Mouse (Mus musculus) forebrain, embryonic 12.5 days (tissue): ENCODE measurements around the gene Eif6. TPM values are rescaled to one million over a fixed set of nuclear protein-coding genes. Genes with fewer than 3 reads are reported as not detected.
"Not testable (repeated sequence)": the region's sequence is repeated elsewhere in the genome, so short reads cannot be mapped to it uniquely, and the experiment has no call there.

ENCODE experiments used
- ATAC-seq: fragments of 200-750 bp; cut with Nextera tagmentation; 2 replicates; pipeline ENCODE4 v1.8.0; 2017; ENCODE audit warnings: moderate TSS enrichment; ENCODE audit not compliant: low FRiP score
- H3K27ac ChIP-seq: fragments of 300-500 bp; sonication (generic); 2 replicates; pipeline ENCODE4 v1.5.1; 2016; ENCODE audit warnings: mild to moderate bottlenecking
- H3K27me3 ChIP-seq: fragments of 300-500 bp; sonication (generic); 2 replicates; pipeline ENCODE4 v1.6.1; 2016; ENCODE audit warnings: mild to moderate bottlenecking
- H3K36me3 ChIP-seq: fragments of 300-500 bp; sonication (generic); replicated peaks from 2 replicates; pipeline ENCODE4 v1.6.1; 2016; ENCODE audit warnings: mild to moderate bottlenecking
- H3K4me1 ChIP-seq: fragments of 300-500 bp; sonication (generic); 2 replicates; pipeline ENCODE4 v1.6.1; 2016
- H3K4me2 ChIP-seq: fragments of 300-500 bp; sonication (generic); 2 replicates; pipeline ENCODE4 v1.6.1; 2016; ENCODE audit warnings: mild to moderate bottlenecking, moderate library complexity
- H3K4me3 ChIP-seq: fragments of 300-500 bp; sonication (generic); replicated peaks from 2 replicates; pipeline ENCODE4 v1.5.1; 2016; ENCODE audit warnings: mild to moderate bottlenecking
- H3K9ac ChIP-seq: fragments of 300-500 bp; sonication (generic); 2 replicates; pipeline ENCODE4 v1.6.1; 2016; ENCODE audit warnings: mild to moderate bottlenecking
- H3K9me3 ChIP-seq: fragments of 300-500 bp; sonication (generic); 2 replicates; pipeline ENCODE4 v1.6.1; 2016
- WGBS: fragments of 180-500 bp; shearing (Covaris S2); methylation state at CpG from one replicate; pipeline ENCODE4 v1.1.7; 2016; 5-methylcytosine and 5-hydroxymethylcytosine counted together
- polyA plus RNA-seq: library from polyadenylated mRNA; unstranded; fragments of >200 nt; fragmentation: Nextera tagmentation; extraction: Ambion mirVana; gene quantifications from 2 replicates; pipeline ENCODE4 v1.2.1, GENCODE M21; 2016

Gene Eif6
- polyA plus RNA-seq, 1 experiment from 2014 or later: 160 TPM

DNA sequence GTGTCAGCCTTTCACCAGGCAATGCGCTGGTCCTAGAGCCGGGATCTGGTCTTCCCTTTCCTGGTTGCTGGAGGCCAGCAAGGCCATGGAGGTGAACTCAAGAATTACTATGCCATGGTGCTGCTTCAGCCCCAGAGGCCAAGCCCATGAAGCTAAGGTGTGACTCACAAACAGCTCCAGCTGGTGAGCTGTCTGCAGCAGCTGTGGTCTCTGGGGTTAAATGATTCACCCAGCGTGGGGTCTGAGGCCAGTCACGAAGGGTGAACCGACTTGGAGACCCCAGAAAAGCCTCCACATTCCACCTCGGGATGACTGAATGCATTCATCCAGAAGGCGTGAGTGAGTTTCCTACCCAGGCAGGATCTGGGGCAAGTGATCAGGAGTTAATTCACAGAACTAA is 23.4 kb upstream of the Eif6 start:
- Histone ChIP-seq H3K27me3 (no peaks in the 10 kb centered on the region), H3K36me3 (peaks cover 53% of the 10 kb centered on the region), H3K27ac (no peak overlapping the region), H3K4me1 (no peaks in the 10 kb centered on the region), H3K4me2 (no peak overlapping the region), H3K4me3 (no peak overlapping the region), H3K9me3 (no peaks in the 10 kb centered on the region), H3K9ac (no peak overlapping the region)
- 90% methylated on average over 7 of the region's 7 CpGs for WGBS
- no peak for ATAC-seq

- Histone ChIP-seq H3K27me3 (no peaks in the 10 kb centered on the region), H3K9ac (no peak overlapping the region), H3K27ac (no peak overlapping the region), H3K4me2 (no peak overlapping the region), H3K4me3 (no peak overlapping the region), H3K9me3 (no peaks in the 10 kb centered on the region), H3K36me3 (peaks cover 56% of the 10 kb centered on the region), H3K4me1 (no peaks in the 10 kb centered on the region)
- ATAC-seq: no peak
- 71% methylated on average over 7 of the region's 7 CpGs for WGBS
These were observed 22.7 kb upstream of the Eif6 start for GRCm38 (mm10) chr2:155849464-155849863.

DNA sequence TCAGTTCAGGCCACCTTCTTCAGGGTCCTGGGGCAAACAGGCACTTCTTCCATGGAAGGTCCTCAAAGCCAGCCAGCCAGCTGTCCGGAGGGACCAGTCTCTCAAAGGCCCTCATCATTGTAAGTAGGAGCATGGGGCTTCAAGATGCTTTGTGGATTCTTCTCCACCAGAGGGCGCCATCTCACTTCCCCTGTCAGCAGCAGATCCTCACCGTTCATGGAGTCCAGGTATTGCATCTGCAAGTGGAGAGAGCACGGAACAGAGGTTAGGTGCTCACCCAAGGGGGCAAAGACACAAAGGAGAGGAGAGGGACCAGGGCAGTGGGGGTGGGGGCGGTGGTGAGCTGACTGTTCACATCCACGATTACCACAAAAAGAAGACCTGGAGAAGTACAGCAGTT is 21.6 kb upstream of the Eif6 start:
- ATAC-seq: no peak
- H3K4me2 ChIP-seq: no peak overlapping the region
- no peaks in the 10 kb centered on the region for H3K27me3 ChIP-seq
- H3K9ac ChIP-seq: no peak overlapping the region
- no peaks in the 10 kb centered on the region for H3K4me1 ChIP-seq
- H3K9me3 ChIP-seq: no peaks in the 10 kb centered on the region
- H3K4me3 ChIP-seq: no peak overlapping the region
- peaks cover 51% of the 10 kb centered on the region for H3K36me3 ChIP-seq
- no peak overlapping the region for H3K27ac ChIP-seq
- WGBS: 37% methylated on average over 6 of the region's 6 CpGs

DNA sequence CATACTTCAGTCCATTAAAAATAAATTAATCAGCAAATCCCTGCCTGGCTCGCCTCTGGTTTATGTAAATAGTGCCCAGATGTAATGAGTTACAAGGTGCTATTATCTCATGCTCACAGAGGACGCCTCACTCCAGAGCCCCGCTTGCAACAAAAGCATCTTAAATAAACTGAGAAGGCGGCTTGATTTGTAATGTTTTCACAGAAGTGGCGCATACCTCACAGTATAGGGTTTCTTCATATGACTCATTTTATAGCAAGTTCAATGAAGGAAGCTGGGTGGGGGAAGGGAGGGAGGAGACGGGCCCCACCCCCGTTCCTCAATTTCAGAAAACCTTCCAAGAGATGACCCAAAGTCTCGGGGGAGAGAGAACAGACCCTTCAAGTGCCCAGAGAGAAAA is 20.2 kb upstream of the Eif6 start:
- H3K4me1 ChIP-seq: no peaks in the 10 kb centered on the region
- ATAC-seq: no peak
- H3K4me2 ChIP-seq: no peak overlapping the region
- no peaks in the 10 kb centered on the region for H3K27me3 ChIP-seq
- peaks cover 50% of the 10 kb centered on the region for H3K36me3 ChIP-seq
- H3K9ac ChIP-seq: no peak overlapping the region
- H3K9me3 ChIP-seq: no peaks in the 10 kb centered on the region
- 86% methylated on average over 8 of the region's 8 CpGs for WGBS
- H3K27ac ChIP-seq: no peak overlapping the region
- H3K4me3 ChIP-seq: no peak overlapping the region

GRCm38 (mm10) chr2:155838961-155839360 is 12.2 kb upstream of the Eif6 start:
- ATAC-seq: no peak
- Histone ChIP-seq H3K4me3 (no peak overlapping the region), H3K9me3 (no peaks in the 10 kb centered on the region), H3K4me2 (no peak overlapping the region), H3K36me3 (no peaks in the 10 kb centered on the region), H3K9ac (no peak overlapping the region), H3K27me3 (0 out of 2 replicates have a peak, but pooled peaks cover 3% of the 10 kb centered on the region), H3K4me1 (no peaks in the 10 kb centered on the region), H3K27ac (no peak overlapping the region)
- WGBS: 83% methylated on average over 4 of the region's 4 CpGs

- Histone ChIP-seq H3K4me1 (no peaks in the 10 kb centered on the region), H3K4me3 (no peak overlapping the region), H3K36me3 (no peaks in the 10 kb centered on the region), H3K9me3 (no peaks in the 10 kb centered on the region), H3K9ac (no peak overlapping the region), H3K27me3 (0 out of 2 replicates have a peak, but pooled peaks cover 3% of the 10 kb centered on the region), H3K4me2 (no peak overlapping the region), H3K27ac (no peak overlapping the region)
- WGBS: 76% methylated on average over 3 of the region's 3 CpGs
- ATAC-seq: no peak
These were observed 11.2 kb upstream of the Eif6 start for GRCm38 (mm10) chr2:155837961-155838360.

DNA sequence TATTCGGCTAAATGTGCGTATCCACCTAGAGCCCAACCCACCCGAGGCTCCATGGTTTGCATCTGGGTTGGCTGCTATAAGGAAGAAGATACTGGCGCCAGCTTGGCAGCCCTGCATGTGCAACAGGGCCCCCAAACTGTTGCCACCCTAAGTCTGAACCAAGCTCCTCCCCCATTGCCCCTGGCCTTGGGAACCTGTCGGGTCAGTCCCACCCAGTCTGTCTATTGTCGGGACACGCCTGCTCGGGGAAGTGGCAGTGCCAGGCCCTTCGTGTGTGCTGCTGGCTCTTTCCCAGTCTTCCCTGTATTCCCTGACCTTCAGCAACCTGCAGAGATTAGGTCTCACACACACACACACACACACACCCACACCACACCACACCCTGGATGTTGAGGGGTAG is 8.0 kb upstream of the Eif6 start, which contains the start of gene Fam83c:
Fam83c (minus strand) TSS at position 123 of the 400 bp plus-strand sequence.
- Histone ChIP-seq H3K9me3 (no peaks in the 10 kb centered on the region), H3K9ac (0 out of 2 replicates have a peak within 1 kb of the TSS, but pooled peaks have one; percentile 7), H3K27ac (no peak within 1 kb of the TSS), H3K27me3 (0 out of 2 replicates have a peak, but pooled peaks cover 3% of the 10 kb centered on the region), H3K4me1 (no peaks in the 10 kb centered on the region), H3K4me3 (no peak within 1 kb of the TSS), H3K36me3 (no peaks in the 10 kb centered on the region), H3K4me2 (no peak within 1 kb of the TSS)
- no peak for ATAC-seq
- WGBS: 70% methylated on average over 9 of the region's 9 CpGs

DNA sequence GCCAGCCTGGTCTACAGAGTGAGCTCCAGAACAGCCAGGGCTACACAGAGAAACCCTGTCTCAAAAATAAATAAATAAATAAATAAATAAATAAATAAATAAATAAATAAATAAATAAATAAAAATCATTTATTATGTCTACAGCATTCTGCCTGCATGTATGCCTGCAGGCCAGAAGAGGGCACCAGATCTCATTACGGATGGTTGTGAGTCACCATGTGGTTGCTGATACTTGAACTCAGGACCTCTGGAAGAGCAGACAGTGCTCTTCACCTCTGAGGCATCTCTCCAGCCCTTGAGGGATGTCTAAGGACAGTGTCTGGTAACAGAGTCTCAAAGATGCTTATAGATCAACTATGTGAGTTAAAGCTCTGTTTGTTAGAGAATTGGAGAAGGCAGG is 5.4 kb upstream of the Eif6 start:
- not testable (repeated sequence) for H3K27ac ChIP-seq, H3K9ac ChIP-seq, H3K36me3 ChIP-seq, H3K9me3 ChIP-seq, H3K4me3 ChIP-seq, H3K4me2 ChIP-seq, ATAC-seq, H3K4me1 ChIP-seq, H3K27me3 ChIP-seq
- WGBS: 81% methylated on average over 1 of the region's 1 CpGs

DNA sequence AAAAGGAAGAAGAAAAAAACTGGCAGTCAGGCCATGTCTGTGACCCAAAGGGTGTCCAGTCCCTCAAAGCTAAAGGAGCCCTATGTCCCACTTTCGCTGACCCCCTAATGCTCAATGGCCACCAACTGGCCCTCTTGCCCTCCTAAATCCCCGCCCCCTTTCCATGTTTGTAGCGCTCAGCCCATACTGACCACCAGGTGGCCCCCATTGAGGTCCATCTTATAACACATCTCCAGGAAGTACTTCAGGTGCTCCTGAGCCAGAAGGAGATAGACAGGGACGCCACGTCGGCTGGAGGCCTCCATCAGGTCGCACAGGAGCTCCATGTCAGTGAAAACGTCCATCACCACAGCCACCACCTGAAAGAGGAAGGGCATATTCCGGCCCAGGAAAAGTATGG is 4.6 kb upstream of the Eif6 start:
- no peak overlapping the region for H3K4me3 ChIP-seq
- H3K9ac ChIP-seq: no peak overlapping the region
- no peaks in the 10 kb centered on the region for H3K36me3 ChIP-seq
- no peak overlapping the region for H3K4me2 ChIP-seq
- H3K4me1 ChIP-seq: peaks cover 10% of the 10 kb centered on the region
- H3K27ac ChIP-seq: no peak overlapping the region
- H3K27me3 ChIP-seq: 0 out of 2 replicates have a peak, but pooled peaks cover 3% of the 10 kb centered on the region
- 67% methylated on average over 9 of the region's 9 CpGs for WGBS
- no peak for ATAC-seq
- H3K9me3 ChIP-seq: no peaks in the 10 kb centered on the region

- Histone ChIP-seq H3K36me3 (no peaks in the 10 kb centered on the region), H3K4me3 (no peak overlapping the region), H3K27ac (no peak overlapping the region), H3K9me3 (no peaks in the 10 kb centered on the region), H3K4me1 (peaks cover 12% of the 10 kb centered on the region), H3K9ac (no peak overlapping the region), H3K27me3 (0 out of 2 replicates have a peak, but pooled peaks cover 3% of the 10 kb centered on the region), H3K4me2 (no peak overlapping the region)
- no peak for ATAC-seq
- WGBS: 94% methylated on average over 8 of the region's 8 CpGs
These were observed 4.1 kb upstream of the Eif6 start for GRCm38 (mm10) chr2:155830841-155831240.

- peaks cover 19% of the 10 kb centered on the region for H3K4me1 ChIP-seq
- WGBS: 3% methylated on average over 52 of the region's 52 CpGs
- peak overlapping the region; percentile 97 for H3K4me3 ChIP-seq
- H3K4me2 ChIP-seq: peak overlapping the region; percentile 94
- peaks cover 29% of the 10 kb centered on the region for H3K36me3 ChIP-seq
- peak overlapping the region; percentile 68 for H3K27ac ChIP-seq
- no peaks in the 10 kb centered on the region for H3K9me3 ChIP-seq
- ATAC-seq: peak; percentile 5
- H3K9ac ChIP-seq: peak overlapping the region; percentile 78
- H3K27me3 ChIP-seq: no peaks in the 10 kb centered on the region
These were observed 658 bp downstream of the Eif6 start for GRCm38 (mm10) chr2:155825904-155826629.

DNA sequence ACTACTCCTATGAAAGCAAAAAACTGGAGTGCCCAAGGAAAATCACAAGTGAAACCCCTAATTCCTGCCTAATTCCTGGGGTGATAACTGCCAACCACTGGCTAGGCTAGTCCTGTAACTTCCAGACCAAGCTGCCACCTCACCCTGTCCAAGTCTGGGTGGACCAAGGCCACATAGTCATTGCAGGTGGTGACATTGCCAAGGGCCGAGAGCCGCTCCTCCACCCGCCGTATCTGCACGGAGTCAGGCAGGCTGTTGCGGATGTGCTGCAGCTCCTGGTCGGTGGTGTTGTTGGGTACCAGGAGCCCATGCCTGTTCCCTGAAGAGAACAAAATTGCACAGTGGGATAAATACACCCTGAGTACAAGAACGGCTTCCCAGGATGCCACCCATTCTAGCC is 3.0 kb downstream of the Eif6 start:
- Histone ChIP-seq H3K27ac (no peak overlapping the region), H3K4me3 (no peak overlapping the region), H3K36me3 (peaks cover 44% of the 10 kb centered on the region), H3K27me3 (no peaks in the 10 kb centered on the region), H3K4me2 (no peak overlapping the region), H3K9ac (no peak overlapping the region), H3K9me3 (no peaks in the 10 kb centered on the region), H3K4me1 (peaks cover 31% of the 10 kb centered on the region)
- 96% methylated on average over 8 of the region's 8 CpGs for WGBS
- ATAC-seq: no peak

DNA sequence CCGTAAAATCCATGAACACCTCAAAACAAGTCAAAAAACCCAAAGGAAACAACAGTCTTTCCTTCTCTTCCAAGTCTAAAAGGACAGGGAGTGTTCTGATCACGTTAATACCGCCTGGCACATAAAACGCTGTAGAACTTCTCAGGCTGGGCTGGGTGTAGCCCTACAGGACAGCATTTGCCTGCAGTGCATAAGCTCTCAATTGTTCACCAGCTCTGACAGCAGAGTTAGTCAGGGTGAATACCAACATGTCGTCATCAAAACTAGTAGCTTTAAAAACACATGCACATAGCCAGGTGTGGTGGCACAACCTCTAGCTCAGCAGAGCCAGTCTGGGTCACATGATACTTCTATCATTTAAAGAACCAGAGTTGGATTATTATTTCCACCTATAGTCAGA is 5.9 kb downstream of the Eif6 start:
- no peak overlapping the region for H3K4me2 ChIP-seq
- ATAC-seq: no peak
- WGBS: 91% methylated on average over 5 of the region's 5 CpGs
- no peak overlapping the region for H3K9ac ChIP-seq
- H3K4me1 ChIP-seq: peaks cover 29% of the 10 kb centered on the region
- no peaks in the 10 kb centered on the region for H3K27me3 ChIP-seq
- H3K4me3 ChIP-seq: no peak overlapping the region
- no peak overlapping the region for H3K27ac ChIP-seq
- no peaks in the 10 kb centered on the region for H3K9me3 ChIP-seq
- H3K36me3 ChIP-seq: peaks cover 44% of the 10 kb centered on the region
